Mouse (Mus musculus) fibroblast of lung, adult 2 months (primary cell): ENCODE measurements around the gene Mansc1.
"Not testable (repeated sequence)": the region's sequence is repeated elsewhere in the genome, so short reads cannot be mapped to it uniquely, and the experiment has no call there.

Experiments
- DNase-seq: peaks from one replicate; pipeline ENCODE4 v3.0.0-alpha.2; 2011; ENCODE audit warnings: low read depth

Mansc1 gene

DNA sequence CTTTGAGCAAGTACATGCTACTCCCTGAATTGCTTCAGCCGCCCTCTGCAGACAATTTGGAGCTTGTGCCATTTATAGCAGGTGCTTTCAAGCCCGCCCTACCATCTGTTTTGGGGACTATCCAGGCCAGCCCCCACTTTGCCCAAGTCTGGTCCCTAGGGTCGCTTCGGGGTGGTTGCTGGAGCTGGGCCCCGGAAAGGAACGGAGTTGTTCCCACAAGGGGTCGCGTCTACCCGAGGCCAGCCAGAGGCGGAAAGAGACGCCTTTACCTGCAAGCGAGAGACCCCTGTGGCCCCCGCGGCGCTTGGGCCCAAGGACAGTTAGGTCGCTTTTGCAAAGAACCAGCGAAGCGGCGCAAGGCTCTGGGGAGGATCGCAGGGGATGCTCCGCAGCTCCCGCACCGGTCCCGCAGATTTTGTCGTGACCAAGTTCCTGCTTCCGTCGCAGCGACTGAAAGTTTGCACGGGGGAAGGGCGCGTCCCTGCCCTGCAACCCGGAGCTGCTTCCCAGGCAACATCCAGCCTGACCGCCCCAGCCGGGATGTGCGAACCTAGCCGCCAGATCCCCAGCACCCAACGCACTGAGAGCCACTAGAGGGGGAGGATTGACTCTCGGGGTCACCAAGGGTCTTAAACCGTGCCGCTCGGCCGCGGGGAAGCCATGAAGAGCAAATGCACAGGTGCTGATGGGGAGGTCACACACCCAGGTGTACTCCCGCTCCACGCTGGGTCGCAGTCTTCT, at the start of gene Mansc1:
Gene Mansc1 (minus strand): TSS at position 542 of the 741 bp plus-strand sequence.
- DNase-seq, result no peak

DNA sequence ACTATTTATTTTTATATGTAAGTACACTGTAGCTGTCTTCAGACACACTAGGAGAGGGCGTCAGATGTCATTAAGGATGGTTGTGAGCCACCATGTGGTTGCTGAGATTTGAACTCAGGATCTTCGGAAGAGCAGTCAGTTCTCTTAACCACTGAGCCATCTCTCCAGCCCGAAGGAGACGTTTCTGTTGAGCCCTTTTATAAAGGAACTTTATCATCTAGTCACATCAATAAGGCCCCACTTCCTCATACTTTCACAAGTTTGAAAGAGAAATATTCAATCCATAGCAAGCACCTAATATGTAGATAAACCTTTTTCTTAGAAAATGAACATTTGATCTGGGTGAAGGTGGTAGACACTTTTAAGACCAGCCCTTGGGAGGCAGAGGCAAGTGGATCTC, 47.0 kb upstream of the Mansc1 start:
- not testable (repeated sequence) for DNase-seq

DNA sequence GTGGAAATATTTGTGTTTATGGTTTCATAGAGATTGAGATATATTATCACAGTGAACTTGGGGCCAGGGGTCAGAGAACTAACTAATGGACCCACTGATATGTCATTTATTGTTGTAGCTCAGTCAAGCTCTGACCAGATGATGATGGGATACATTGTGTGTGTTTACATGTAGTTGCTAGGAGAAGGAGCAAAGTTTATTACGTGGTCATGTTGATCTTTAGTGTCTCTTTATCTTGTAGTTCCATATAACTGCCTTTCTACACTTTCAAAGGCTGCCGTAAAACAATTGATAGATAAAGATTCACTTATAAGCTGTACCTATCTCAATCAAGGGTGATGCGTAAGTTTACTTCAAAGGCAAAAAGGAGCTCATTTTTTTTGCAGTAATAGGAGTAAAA, 45.7 kb upstream of the Mansc1 start:
- DNase-seq, result no peak

DNA sequence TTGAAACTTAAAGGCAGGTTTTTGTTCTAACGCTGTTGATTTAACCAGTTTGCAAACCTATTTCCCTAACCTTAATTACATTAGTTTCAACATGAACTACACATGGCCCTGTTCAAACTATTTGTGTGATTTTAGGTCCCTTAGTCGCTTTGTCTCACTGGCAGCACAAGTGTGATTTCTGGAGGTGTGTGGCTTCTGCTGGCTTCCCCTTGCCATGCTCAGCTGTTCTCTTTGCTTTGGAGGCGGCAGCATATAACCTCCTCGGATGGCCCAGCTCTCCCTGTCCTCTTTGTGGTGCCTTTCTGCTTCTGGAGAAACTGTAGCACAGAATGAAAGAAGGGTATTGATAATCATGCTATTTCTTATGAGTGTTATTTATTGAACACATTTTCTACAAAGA, 45.2 kb upstream of the Mansc1 start:
- DNase-seq, result no peak

DNA sequence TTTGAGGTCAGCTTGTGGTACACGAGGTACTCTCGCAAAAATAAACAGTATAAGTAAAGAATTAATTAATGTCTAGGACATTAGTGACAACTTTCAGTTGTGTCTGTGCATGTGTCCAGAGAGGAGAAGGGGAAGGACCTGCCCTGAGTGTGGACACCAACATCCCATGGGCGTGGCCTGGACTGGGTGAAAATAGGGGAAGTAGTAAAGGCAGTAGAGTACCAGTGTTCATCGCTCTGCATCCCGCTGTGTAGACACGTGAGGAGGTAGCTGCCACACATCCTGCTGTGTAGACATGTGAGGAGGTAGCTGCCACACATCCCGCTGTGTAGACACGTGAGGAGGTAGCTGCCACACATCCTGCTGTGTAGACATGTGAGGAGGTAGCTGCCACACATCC, 41.4 kb upstream of the Mansc1 start:
- DNase-seq, result not testable (repeated sequence)

DNA sequence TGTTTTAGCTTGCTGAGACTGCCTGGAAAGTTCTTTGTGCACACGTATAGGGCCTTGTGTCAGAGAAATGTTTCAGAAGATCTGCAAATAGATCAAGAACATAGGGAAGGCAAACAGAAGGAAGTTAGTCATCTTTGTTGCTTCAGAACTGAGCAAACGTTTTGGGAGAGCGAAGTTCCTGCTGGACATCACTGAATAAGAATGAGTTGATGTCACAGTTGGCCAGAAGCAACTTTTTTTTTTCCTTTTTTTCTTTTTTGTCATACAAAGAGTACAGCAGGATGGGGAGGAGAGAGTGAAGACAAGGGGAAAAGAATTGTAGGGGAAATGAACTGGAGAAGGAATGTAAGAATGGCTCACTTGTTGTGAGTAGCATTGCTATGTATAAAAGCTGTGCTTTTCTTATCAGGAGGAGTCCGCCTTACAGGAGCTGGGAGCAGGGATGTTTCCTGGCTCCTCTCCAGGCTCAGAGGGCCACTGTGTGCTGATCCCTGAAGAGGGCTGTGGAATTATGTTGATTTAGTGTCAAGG, 38.7 kb upstream of the Mansc1 start:
- DNase-seq, result no peak

DNA sequence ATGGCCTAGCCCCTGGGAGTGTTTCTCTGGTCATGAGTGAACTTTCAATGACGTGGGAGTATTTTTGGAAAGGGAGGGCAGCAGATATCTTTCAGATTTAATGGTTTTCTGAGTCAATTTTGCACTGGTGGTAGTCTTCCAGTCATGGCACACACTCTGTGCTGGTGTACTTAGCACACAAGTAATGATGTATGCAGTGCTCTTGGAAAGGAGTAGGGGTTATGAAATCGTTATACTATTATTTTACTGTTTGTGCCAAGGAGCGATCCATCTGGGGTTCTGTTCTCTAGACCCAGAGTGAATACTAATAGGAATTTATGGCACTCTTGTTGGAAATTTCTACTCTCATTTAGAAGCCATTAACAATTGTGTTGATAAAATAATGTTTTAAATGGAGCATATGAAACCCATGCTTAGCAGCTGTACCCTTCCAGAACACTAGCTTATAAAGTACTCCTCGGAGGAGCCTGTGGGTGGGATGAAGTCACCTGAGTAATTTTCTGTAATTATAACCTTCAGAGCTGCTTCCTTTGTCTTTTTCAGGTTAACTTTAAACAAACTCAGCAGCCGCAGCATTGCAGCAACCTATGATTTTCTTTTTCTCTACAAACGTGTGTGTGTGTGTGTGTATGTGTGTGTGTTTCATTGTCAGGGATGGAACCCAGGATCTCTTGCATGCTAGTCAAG, 37.0 kb upstream of the Mansc1 start:
- peak; percentile 44 for DNase-seq

DNA sequence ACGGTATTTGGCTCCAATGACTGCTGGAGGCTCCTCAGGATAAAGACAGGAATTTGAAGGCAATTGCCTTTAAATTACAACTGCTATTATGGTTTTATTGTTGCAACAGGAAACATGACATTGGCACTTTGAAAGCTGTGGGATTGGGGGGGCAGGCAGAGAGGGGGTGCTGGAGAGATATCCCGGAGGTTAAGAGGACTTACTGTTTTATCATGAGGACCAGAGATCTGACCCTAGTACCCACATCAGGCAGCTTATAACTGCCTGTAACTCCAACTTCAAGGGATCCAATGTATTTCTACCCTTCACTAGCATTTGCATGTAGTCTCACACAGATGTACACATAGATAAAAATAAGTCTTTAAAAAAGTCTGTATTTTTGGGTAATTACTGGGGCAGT, 36.2 kb upstream of the Mansc1 start:
- DNase-seq, result no peak

DNA sequence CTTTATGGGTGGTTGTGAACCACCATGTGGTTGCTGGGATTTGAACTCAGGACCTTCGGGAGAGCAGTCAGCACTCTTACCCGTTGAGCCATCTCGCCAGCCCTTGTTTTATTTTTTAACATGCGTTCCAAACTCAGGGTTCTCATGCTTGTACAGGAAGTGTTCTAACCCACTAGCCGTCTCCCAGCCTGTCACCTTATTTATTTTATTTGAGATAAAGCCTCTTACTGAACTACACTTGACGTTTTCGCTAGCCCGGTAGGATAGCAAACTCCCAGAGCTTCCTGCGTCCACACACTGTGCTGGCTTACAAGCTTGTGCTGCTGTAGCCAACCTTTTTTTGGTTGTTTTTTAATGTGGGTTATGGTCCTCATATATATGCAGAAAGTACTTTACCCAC, 33.5 kb upstream of the Mansc1 start:
- no peak for DNase-seq

DNA sequence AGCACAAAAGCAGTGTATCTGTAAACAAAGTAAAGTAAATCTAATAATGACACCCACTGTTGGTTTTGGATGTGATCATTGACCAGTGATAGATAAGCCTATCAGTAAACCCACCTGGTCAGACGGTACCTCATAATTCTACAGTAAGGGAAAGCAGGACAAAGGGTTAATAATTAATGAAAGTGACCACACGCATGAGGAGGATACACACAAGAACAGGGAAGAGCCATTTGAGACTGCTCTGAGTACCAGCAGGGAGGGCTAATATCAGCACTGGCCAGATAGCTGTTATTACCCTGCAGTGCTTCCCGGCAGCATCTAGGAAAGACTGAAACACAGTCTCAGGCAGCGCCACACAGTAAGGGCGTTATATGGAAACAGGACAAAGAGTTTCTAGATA, 32.3 kb upstream of the Mansc1 start:
- DNase-seq, result no peak

DNA sequence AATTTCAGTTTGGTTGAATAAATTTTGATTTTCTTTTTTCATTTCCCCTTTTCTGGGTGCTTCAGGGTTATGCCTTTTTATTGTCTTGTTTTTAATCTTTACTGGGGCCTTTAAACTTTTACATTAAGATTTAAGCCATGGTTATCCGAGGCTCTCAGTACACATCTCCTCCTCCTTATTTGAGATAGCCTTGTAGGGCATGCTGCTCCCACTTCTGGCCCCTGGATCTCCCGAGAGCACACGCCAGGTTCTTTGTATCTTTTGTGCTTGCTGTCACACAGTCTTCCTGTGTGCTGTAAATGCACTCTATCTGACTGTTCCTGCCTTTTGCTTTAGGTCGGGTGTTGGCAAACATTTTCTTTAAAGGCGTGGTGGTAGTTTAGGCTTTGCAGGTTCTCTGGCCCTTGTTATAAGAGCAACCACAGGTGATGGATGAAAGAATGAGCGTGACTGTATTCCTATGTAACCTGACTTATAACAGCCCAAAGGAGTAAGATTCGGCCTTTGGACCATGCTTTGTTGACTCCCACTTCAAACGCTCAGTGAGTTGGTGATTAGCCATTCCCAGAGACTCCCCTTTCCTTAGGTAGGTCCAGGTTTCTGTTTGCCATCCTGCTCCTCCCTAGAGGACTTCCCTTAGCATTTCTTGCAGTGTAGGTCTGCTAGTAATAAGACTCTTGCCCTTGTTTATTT, 28.6 kb upstream of the Mansc1 start:
- DNase-seq, result no peak

DNA sequence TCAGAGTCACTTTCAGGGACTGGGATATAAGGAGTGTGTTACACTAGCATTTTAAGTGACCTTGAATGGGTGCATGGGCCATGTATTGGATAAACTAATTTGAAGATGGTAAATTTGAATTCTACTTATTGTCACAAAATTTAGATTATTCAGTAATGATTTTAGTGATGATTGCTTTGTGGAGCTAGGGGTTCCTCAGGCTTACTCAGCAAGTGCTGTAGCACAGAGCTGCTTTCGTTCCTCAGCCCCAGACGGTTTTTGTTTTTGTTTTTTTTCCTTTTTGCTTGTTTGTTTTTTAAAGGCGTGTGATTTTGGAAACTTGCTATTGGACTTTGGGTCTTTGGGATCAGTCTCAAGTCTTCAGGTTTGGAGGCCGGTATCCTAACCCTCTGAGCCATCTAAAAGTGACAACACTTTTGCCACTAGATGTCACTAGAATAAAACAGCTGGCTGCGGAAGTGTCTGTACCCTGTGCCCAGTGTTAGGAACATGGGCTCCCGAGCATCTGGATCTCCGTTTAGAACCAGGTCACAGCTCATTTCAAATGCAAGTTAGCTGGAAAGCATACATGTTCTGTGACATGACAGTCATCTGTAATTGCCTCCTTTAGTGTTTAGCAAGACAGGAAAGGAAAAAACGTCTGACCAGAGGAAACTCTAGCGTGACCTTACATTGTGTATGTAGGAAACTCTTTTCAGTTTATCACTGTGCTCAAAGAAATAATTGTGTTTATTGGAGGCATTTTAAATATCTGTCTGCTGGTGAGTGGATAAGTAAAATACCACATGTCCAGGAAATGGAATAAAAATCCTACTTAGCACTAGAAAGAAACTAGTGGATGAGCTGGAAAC, 27.0 kb upstream of the Mansc1 start:
- DNase-seq, result no peak

DNA sequence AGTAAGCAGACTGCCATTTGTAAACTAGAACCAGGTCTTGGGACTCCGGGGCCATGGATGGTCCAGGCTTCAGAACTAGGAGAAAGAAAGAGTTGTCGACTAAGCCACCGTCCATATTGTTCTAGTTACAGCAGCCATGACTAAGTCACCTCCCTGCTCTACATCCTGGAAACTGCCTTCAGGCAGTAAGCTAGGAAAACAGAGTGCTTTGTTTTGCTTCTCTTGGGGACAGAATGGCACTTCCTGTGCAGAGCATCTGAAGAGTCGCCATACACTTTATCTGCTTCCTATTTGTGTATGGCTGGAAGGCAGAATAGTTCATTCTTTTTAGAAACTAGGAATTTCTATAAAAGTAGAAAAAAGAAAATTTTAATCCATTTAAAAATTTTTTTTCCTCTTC, 24.2 kb upstream of the Mansc1 start:
- no peak for DNase-seq

DNA sequence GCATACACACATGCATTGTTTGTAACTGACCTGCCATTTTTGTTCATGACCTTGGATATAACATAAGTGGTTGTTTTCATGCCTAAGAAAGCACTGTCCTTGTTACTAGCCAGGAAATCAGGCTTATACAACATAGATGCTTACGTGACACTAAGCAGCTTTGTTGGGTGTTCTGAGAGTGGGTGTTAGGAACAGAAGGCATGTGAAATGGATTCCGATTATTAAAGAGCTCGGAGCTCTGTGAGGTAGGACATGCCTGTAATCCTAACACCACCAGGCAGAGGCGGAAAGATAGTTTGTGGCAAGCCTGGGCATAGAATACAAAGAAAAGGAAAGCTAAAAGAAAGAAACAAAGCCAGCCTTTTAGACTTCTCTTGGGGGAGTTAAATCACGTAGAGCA, 16.1 kb upstream of the Mansc1 start:
- no peak for DNase-seq

DNA sequence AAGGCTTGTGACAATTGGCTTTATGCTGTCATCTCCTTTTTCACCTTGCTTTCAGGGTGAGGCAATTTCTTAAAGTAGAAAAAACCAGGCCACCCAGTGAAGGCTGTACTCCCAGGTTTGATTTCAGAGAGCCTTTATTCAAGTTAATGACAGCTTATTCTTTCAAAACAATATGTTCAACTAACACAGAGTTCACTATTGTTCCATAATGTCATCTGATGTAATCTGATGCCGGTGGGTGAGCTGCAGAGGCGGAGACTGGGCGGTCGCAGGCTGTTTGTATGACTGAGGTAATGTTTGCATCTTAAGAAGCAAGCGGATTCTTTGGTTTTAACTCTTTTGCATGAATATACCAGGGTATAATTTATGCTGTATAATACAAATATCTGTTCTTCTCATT, 15.3 kb upstream of the Mansc1 start:
- no peak for DNase-seq

DNA sequence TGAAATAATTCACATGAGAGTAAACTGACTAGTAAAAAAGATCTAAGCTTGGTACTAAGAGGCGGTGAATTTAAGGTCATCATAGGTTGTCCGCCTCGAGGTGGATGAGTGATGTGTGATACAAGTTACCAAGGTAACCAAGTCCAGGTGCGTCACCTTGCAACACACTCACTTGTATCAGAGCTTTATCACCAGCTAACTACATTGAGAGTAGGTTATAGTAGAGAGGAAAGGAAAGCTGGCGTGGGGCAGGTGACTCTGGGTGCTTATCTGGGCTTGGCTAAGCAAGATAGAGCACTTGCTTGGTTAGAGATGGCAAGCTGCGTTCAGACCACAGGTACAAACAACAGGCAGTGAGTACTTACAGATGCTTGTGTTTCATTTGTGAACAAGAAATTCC, 14.5 kb upstream of the Mansc1 start:
- no peak for DNase-seq

DNA sequence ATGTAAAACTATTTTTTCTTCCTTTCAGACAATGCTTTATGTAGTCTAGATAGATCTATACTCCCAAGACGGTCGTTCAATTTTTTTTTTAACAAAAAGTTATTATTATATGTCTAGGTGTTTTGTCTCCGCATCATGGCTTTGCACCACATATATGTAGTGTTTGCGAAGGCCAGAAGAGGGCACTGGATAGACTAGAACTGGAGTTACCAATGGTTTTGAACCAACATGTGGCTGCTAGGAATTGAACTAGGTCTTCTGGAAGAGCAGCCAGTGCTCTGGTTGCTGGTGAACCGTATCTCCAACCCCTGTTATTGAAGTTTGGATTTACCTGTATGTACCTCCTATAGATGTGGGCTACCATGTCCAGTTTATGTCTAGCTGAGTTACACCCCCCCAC, 11.0 kb upstream of the Mansc1 start:
- DNase-seq, result no peak

DNA sequence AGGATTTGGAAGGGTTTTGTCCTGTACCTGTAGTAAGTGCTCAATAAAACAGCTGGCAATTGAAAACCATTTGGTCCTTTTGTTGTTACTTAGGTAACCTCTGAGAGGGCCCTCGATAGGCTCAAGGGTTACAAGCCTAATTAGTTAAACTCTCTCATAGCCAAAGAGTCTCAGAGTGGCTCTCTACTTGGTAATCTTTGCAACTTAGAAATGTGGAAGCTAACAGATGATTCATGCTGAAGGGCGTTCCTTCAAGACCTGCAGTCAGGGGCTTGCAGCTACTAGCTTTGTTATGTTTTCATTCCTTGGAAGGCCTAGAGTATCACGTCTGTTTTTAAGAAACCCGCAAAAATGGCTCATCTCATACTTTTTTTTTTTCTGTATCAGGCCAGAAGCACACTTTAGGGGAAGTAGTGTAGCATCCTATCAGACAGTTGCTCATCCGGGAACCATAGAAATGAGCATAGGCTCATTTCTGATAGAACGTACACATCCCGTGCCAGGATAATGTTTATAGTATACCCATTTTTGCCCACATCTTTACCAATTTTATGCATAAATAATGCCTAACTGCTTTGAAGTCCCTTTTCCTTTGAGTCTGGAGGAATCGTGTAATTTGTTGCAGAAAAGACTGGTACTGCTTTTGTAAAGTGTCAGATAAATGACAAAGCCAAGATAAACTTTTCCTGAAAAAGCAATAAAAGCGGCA, 9.6 kb upstream of the Mansc1 start:
- DNase-seq, result no peak

DNA sequence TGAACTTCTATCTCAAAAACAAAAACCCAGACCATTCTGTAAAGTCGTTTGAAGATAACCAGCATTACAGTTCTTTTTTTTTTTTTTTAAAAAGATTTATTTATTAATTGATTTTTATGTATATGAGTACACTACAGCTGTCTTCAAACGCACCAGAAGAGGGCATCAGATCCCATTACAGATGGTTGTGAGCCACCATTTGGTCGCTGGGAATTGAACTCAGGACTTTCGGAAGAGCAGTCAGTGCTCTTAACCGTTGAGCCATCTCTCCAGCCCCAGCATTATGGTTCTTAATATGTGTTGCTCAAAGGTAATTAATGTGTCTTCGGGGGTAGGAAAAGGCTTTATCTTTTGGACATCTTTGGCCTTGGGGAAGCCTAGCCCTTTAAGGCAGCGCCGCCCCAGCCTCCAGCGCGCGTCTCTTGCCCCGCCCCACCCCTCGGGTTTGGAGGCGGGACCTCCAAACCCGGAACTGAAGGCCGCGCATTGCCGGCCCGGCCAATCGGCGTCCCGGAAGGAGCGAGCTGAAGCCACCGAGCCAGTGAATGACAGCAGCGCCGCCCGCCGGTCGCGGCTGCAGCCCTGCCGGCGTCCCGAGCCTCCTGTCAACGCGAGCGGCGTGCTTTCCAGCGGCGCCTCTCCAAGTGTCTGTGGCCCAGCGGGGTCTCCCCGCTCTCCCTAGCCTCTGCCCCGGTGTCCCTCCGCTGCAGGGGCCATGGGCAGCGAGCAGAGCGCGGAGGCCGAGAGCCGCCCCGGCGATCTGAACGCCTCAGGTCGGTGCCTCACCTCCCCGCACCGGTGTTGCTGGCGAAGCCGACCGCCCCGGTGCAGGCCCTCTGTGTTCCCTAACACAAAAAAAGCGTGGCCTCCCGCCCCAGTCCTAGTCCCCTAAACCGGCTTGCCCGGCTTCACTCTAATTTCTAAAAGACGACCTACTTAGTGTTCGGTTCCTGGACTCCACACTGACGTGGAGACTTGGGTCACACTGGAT, 8.5 kb upstream of the Mansc1 start:
- DNase-seq, result peak; percentile 82

DNA sequence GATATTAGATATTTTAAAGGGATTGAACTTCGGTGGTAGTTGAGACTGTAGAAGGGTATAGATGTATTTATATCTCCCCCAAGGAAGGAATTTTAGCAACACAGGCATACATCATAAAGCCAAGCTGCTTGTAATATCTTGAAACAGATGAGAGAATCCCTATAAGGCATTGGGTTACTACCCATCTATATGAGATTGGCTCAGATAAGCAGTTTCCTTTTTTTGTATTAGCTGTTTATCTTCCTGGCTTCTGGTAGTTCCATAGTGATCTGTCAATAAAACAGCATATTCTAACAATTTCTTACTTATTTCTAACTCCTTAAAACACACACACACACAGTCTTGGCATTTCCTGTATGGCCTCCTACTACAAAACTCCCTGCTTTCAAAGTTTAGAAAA, 7.6 kb upstream of the Mansc1 start:
- DNase-seq, result no peak
